Comparison of ENCODE assay signal across 9 mouse cellular contexts in the genomic region with DNA sequence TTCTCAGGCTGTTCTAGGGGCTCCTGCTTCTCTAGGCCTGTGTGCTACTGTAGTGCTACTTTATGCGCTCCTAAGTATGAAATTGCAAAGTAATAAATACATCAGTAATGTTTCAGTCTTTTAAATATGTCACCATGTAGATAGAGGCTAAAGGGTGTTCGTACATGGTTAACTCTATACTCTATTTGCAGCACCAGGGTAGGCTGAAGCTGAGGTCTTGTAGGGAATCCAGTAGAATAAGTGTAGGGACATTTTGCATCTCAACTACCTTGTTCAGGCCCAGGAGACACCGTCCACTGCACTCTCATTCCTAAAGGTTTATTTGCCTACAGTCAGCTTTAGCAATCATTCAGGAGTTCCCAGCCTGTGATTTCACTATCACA. TPM values are rescaled to one million over a fixed set of nuclear protein-coding genes. Genes with fewer than 3 reads are reported as not detected.
A peak's percentile ranks its signal among the peaks of the same experiment; 100 is the strongest.
DNase-seq lines count a peak whose midpoint lies in the region; ATAC-seq and TF ChIP-seq lines count a peak whose summit lies in the region.
"Had no signal": no experiment of that assay in that cellular context is flagged by ENCODE, and none has a peak within 500 bp of the region (broad histone marks: within the 10 kb centered on the region; RNA-seq: fewer than 3 reads in every experiment).

No protein-coding gene starts in this region.

- no peak overlapping the region for H3K9ac ChIP-seq in liver, embryonic 12.5 days
- H3K9ac ChIP-seq in intestine, embryonic 15.5 days, result no peak overlapping the region

- no peak for TF ChIP-seq CTCF in olfactory bulb, adult 2 months (IDR thresholded peaks at IDR 0.05; ENCODE audit: insufficient read depth, low read depth, low read length)

- H3K27me3 ChIP-seq in liver, embryonic 12.5 days (replicated peaks), result peaks cover 15% of the 10 kb centered on the region
- H3K27me3 ChIP-seq in intestine, embryonic 15.5 days (replicated peaks), result peaks cover 13% of the 10 kb centered on the region

- no peaks in the 10 kb centered on the region for H3K36me3 ChIP-seq in liver, embryonic 12.5 days
- H3K36me3 ChIP-seq in intestine, embryonic 15.5 days, result no peaks in the 10 kb centered on the region

- peak overlapping the region; percentile 33; the same call in 1 of the 2 replicates for H3K4me3 ChIP-seq in liver, embryonic 12.5 days
- H3K4me3 ChIP-seq in intestine, embryonic 15.5 days (replicated peaks), result peak overlapping the region; percentile 45
- H3K4me3 ChIP-seq in olfactory bulb, adult 2 months (ENCODE audit: insufficient read depth, low read depth, low read length), result peak overlapping the region; percentile 72
- H3K4me3 ChIP-seq: myocyte had no signal

- intact Hi-C loops in left cerebral cortex, postnatal 36 days (cut with DNase I), result no loop called here

- H3K4me2 ChIP-seq in liver, embryonic 12.5 days, result peak overlapping the region; percentile 54; the same call in 1 of the 2 replicates
- H3K4me2 ChIP-seq in intestine, embryonic 15.5 days (replicated peaks), result peak overlapping the region; percentile 86

- no peak for ATAC-seq in liver, embryonic 12.5 days
- ATAC-seq in intestine, embryonic 15.5 days, result no peak

- no peaks in the 10 kb centered on the region for H3K9me3 ChIP-seq in liver, embryonic 12.5 days (replicated peaks)
- H3K9me3 ChIP-seq in intestine, embryonic 15.5 days, result no peaks in the 10 kb centered on the region

- WGBS in liver, embryonic 12.5 days (ENCODE audit: insufficient replicate concordance), result 51% methylated on average over 3 of the region's 3 CpGs
- WGBS in intestine, embryonic 15.5 days, result 63% methylated on average over 3 of the region's 3 CpGs
- WGBS in olfactory bulb, adult 2 months, result 38% methylated on average over 3 of the region's 3 CpGs

- peak; percentile 53 for DNase-seq in cerebellum, adult 9-10 months
- DNase-seq in cerebellum, postnatal 25 days, result no peak
- DNase-seq in liver, result no peak
- no peak for DNase-seq in left cerebral cortex, postnatal 36 days (ENCODE audit: low spot score in 2 of 2)
- DNase-seq in spleen, postnatal 36 days (ENCODE audit: low spot score in 2 of 2), result no peak

- no peak overlapping the region for H3K27ac ChIP-seq in liver, embryonic 12.5 days
- no peak overlapping the region for H3K27ac ChIP-seq in intestine, embryonic 15.5 days
- peak overlapping the region; percentile 93 for H3K27ac ChIP-seq in olfactory bulb, adult 2 months (ENCODE audit: insufficient read depth, low read depth, low read length)

- TF ChIP-seq POLR2A in olfactory bulb, adult 2 months (IDR thresholded peaks at IDR 0.05; ENCODE audit: insufficient read depth, low read depth, low read length), result no peak

- H3K4me1 ChIP-seq in liver, embryonic 12.5 days, result no peaks in the 10 kb centered on the region
- H3K4me1 ChIP-seq in intestine, embryonic 15.5 days (replicated peaks), result no peaks in the 10 kb centered on the region; the same call in 1 of the 2 replicates
- no peaks in the 10 kb centered on the region for H3K4me1 ChIP-seq in olfactory bulb, adult 2 months (ENCODE audit: control insufficient read depth, insufficient read depth, low read length)

RNA-seq across cellular contexts. Expression of gene Nalcn, which starts 0.2 kb away (rescaled TPM):
- polyA plus RNA-seq in liver, embryonic 12.5 days (2016; fragmentation: Nextera tagmentation; extraction: Ambion mirVana), result not detected in 2 replicates
- 0.86 and 1.0 TPM in 2 replicates for polyA plus RNA-seq in intestine, embryonic 15.5 days (2015; fragmentation: Nextera tagmentation; extraction: Ambion mirVana)
- polyA plus RNA-seq in olfactory bulb, adult 2 months (2012; ENCODE audit: insufficient read depth, insufficient read length, low replicate concordance, missing spikeins), result not detected in 2 replicates
- total RNA-seq in left cerebral cortex, postnatal 36 days (2021), result 10 to 100 TPM; 65.2 to 72.3 TPM

RNA-seq across cellular contexts. Expression of gene Itgbl1, which starts 32.6 kb away (rescaled TPM):
- polyA plus RNA-seq in liver, embryonic 12.5 days (2016; fragmentation: Nextera tagmentation; extraction: Ambion mirVana), result 0.10 TPM in 1 of 2 replicates, not detected in the other
- 0.19 and 0.27 TPM in 2 replicates for polyA plus RNA-seq in intestine, embryonic 15.5 days (2015; fragmentation: Nextera tagmentation; extraction: Ambion mirVana)
- not detected in 2 replicates for polyA plus RNA-seq in olfactory bulb, adult 2 months (2012; ENCODE audit: insufficient read depth, insufficient read length, low replicate concordance, missing spikeins)
- total RNA-seq in left cerebral cortex, postnatal 36 days (2021), result 1 to 10 TPM in 1 of 2 experiments, under 1 TPM in 1; 0.84 to 1.8 TPM

Comparison
In these comparisons a context has a peak if more than half of its experiments do, and no peak if none do; other contexts are left out.
1. RNA of gene Nalcn, which starts 0.2 kb away (polyA plus RNA-seq): not detected in olfactory bulb, adult 2 months; 0.86 to 1.0 TPM in intestine, embryonic 15.5 days and not detected in liver, embryonic 12.5 days; every median in the first group is over 10 times any median in the second.
2. Peak in every context shown above with its lines, with median percentiles within 50 percentile points of each other: H3K4me3 ChIP-seq.